Mouse (Mus musculus) erythroblast, embryonic 14.5 days (primary cell): ENCODE results near the gene Tubd1. TPM values are rescaled to one million over a fixed set of nuclear protein-coding genes. Genes with fewer than 3 reads are reported as not detected.
A peak's percentile ranks its signal among the peaks of the same experiment; 100 is the strongest.
"Not testable (repeated sequence)": the region's sequence is repeated elsewhere in the genome, so short reads cannot be mapped to it uniquely, and the experiment has no call there.

Experiments used
- H3K27me3 ChIP-seq: 2 replicates; pipeline ENCODE4 v1.6.1; 2012; ENCODE audit warnings: inconsistent platforms; ENCODE audit not compliant: control insufficient read depth
- H3K36me3 ChIP-seq: 2 replicates; pipeline ENCODE4 v1.6.1; 2012; ENCODE audit warnings: mild to moderate bottlenecking, inconsistent platforms; ENCODE audit not compliant: control insufficient read depth
- H3K4me1 ChIP-seq: 2 replicates; pipeline ENCODE4 v1.6.1; 2012; ENCODE audit warnings: inconsistent platforms; ENCODE audit not compliant: control insufficient read depth
- H3K4me3 ChIP-seq: replicated peaks from 2 replicates; pipeline ENCODE3; 2012; ENCODE audit warnings: moderate library complexity, mild to moderate bottlenecking, inconsistent platforms
- H3K9me3 ChIP-seq: 2 replicates; pipeline ENCODE4 v1.6.1; 2012; ENCODE audit warnings: low read length, inconsistent platforms, mixed read lengths; ENCODE audit not compliant: control insufficient read depth
- GATA1 ChIP-seq: IDR thresholded peaks from 2 replicates; pipeline ENCODE4 v1.6.1; 2012; ENCODE audit warnings: low read length, inconsistent platforms, mixed read lengths
- TAL1 ChIP-seq: IDR thresholded peaks from 3 replicates; pipeline ENCODE4 v1.6.1; 2012; ENCODE audit warnings: low read length, inconsistent platforms, mixed read lengths
- polyA plus RNA-seq: library from polyadenylated mRNA; stranded (reverse); fragments of >175 nt; gene quantifications from 2 replicates; pipeline ENCODE4 v1.2.3, GENCODE M21; 2012

Gene Tubd1
- polyA plus RNA-seq, 1 experiment: 0.02 TPM

DNA sequence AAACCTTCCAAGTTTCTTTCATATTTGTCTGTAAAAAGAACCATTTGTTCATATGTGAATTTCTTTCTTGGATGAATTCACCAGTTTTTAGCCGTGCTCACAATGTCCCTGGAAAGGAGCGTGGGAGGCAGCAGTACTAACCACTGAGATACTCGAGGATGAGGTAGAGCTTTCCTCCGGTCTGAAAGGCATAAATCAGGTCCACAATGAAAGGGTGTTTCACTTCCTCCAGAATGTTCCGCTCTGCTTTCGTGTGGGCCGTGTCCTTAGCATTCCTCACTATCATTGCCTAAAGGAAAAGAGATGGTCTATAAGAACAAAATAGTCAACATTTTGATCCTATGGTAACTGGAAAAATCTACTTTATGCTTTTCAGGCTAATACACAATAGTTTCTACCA, 25.0 kb upstream of the Tubd1 start:
- Histone ChIP-seq H3K27me3 (no peaks in the 10 kb centered on the region), H3K4me3 (no peak overlapping the region), H3K4me1 (no peaks in the 10 kb centered on the region), H3K9me3 (0 out of 2 replicates have a peak, but pooled peaks cover 3% of the 10 kb centered on the region), H3K36me3 (peaks cover 92% of the 10 kb centered on the region)
- TF ChIP-seq GATA1 (no peak), TAL1 (no peak)

DNA sequence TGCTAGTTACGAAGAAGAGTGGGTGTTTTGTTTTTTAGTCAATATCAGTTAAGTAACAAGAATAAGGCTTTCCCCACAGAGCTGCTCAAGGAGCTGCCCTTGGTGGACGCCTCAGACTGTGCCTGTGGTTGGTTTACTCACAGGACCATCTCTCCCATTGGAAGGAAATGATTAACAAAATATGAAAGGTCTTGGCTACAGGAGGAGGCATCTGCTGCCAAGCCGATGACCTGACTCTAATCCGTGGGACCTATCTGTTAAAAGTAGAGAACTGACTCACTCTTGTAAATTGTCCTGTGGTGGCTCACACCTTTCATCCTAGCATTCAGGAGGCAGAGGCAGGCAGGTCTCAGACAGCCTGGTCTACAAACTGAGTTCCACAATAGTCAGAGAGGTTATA, 17.3 kb upstream of the Tubd1 start:
- no peak for TF ChIP-seq TAL1
- TF ChIP-seq GATA1: no peak
- no peaks in the 10 kb centered on the region for H3K4me1 ChIP-seq
- no peaks in the 10 kb centered on the region for H3K27me3 ChIP-seq
- H3K4me3 ChIP-seq: no peak overlapping the region
- H3K9me3 ChIP-seq: no peaks in the 10 kb centered on the region
- H3K36me3 ChIP-seq: peaks cover 91% of the 10 kb centered on the region

DNA sequence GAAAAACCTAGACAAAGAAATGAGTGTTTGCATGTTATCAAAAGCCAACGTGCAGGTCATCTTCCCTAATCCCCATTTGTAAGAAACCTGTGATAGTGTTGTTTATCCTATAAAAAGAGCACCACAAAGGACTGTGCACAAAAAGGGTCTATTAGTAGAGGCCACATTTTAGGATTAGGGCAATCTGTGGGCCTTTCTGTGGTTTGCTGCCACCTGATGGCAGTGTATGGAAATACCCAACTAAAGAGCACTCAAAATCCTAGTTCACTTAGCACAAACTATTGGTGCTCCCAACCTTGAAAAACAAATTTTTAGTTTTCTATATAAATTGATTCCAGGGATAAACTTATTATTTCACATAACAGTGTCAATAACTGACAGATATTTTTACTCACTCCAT, 12.0 kb upstream of the Tubd1 start:
- H3K9me3 ChIP-seq: no peaks in the 10 kb centered on the region
- no peaks in the 10 kb centered on the region for H3K27me3 ChIP-seq
- H3K4me1 ChIP-seq: peaks cover 2% of the 10 kb centered on the region; the same call in 1 of the 2 replicates
- H3K4me3 ChIP-seq: no peak overlapping the region
- H3K36me3 ChIP-seq: peaks cover 67% of the 10 kb centered on the region
- no peak for TF ChIP-seq GATA1
- no peak for TF ChIP-seq TAL1

DNA sequence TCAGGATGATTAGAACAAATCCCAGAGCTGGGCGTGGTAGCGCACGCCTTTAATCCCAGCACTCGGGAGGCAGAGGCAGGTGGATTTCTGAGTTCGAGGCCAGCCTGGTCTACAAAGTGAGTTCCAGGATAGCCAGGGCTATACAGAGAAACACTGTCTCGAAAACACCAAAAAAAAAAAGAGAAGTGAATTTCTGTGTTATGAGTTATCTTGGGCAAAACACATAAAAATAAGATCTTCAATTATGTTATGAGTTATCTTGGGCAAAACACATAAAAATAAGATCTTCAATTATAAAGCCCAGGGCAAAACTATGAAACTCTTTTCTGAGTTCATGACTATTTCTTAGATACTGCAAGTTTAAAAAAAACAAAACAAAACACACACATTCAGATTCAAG, 11.5 kb upstream of the Tubd1 start:
- H3K36me3 ChIP-seq: peaks cover 63% of the 10 kb centered on the region
- H3K4me1 ChIP-seq: not testable (repeated sequence)

DNA sequence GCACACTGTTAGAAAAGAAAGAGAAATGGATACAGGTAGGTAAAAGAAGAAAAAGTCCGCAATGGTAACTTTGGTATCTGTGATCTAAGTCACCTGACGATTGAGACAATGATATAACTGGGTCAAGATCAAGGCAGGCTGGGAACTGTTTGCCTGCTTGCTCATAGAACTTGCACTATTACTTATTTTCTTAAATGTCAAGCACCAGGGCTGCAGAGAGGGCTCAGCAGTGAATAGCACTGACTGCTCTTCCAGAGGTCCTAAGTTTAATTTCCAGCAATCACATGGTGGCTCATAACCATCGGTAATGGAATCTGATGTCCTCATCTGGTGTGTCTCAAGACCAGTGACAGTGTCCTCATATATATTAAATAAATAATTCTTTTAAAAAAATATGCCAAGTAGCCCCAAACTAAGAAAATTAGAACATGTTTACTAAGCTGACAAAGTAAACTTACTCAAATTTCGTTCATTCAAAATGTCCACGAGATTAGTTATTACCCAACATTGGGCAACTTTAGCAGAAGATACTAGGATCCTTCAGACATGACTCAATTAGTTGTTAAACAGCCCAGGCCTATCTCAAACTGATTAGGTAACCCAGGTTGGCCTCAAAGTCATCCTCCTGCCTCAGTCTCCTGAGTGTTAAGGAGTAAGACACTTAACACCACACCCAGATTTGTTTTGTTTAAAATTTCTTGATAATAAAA, 10.4 kb upstream of the Tubd1 start:
- Histone ChIP-seq H3K36me3 (peaks cover 57% of the 10 kb centered on the region), H3K9me3 (no peaks in the 10 kb centered on the region), H3K4me3 (no peak overlapping the region), H3K27me3 (no peaks in the 10 kb centered on the region), H3K4me1 (peaks cover 4% of the 10 kb centered on the region)
- no peak for TF ChIP-seq TAL1
- no peak for TF ChIP-seq GATA1

More for the DNA sequence above, 11.5 kb upstream of the Tubd1 start:
- not testable (repeated sequence) for H3K27me3 ChIP-seq, H3K9me3 ChIP-seq, H3K4me3 ChIP-seq

DNA sequence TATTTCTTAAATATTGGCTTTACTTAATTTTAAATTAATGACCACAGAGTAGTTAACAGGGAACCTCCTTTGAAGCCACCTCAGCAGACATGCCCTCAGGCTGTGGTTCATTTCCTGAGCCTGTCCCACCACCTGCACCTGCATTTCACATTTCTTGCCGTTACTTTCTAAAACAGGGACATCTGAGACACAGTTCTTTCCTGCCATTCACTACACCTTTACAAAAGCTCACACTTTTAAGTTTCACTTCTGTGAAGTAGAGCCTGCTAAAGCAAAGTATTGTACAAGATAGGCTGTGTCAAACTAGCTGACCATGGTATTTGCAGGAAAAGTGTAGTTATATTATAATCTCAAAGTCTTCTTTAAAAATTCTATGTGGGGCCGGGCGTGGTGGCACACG, 6.0 kb upstream of the Tubd1 start:
- no peaks in the 10 kb centered on the region for H3K9me3 ChIP-seq
- no peak overlapping the region for H3K4me3 ChIP-seq
- peaks cover 33% of the 10 kb centered on the region for H3K36me3 ChIP-seq
- TF ChIP-seq TAL1 (no peak), GATA1 (no peak)
- no peaks in the 10 kb centered on the region for H3K27me3 ChIP-seq
- H3K4me1 ChIP-seq: peaks cover 28% of the 10 kb centered on the region

DNA sequence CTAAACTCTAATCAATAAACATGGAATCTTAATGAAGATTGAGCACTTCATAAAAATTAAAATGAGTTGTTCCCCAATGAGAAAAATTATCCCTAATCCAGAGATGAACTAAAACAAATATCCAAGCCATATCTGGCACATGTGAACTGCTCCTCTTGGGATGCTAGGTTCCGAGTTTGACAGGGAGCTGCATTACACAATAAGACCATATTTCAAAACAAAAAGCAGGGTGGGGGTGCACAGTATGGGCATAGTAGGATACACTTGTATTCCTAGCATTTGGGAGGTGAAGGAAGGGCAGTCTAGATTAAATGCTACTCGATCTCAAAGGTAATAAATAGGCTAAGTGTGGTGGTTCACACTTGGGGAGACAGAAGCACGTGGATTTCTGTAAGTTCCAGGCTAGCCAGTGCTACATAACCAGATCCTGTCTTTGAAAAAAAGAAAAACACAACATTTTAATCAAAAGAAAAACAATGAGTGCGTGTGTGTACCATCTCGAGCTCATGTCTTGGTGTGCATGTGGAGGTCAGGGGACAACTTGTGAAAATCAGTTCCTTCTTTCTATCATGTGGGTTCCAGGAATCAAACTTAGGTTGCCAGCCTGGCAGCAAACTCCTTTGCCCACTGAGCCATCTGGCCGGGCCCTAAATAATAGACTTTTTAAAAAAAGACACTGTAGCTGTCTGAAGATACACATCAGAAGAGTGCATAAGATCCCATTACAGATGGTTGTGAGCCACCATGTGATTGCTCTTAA, 4.9 kb upstream of the Tubd1 start:
- no peak overlapping the region for H3K4me3 ChIP-seq
- no peak for TF ChIP-seq TAL1
- no peak for TF ChIP-seq GATA1
- H3K36me3 ChIP-seq: peaks cover 23% of the 10 kb centered on the region
- no peaks in the 10 kb centered on the region for H3K9me3 ChIP-seq
- H3K4me1 ChIP-seq: peaks cover 30% of the 10 kb centered on the region
- no peaks in the 10 kb centered on the region for H3K27me3 ChIP-seq

DNA sequence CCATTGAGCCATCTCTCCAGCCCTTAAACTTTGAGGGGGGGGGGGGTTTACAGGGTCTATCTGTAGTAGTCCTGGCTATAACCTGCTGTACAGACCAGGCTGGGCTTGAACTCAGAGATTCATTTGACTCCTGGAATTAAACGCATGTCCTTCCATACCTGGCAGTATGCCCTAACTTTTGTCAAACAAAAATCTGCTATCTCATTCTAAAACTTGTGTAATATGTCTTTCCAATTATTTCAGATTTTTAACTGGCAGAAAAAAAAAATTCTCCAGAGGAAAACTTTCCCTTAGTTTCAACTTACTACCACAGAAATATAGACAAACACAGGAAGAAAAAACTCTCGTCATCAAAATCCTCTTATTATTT, 4.3 kb upstream of the Tubd1 start:
- H3K9me3 ChIP-seq: no peaks in the 10 kb centered on the region
- TF ChIP-seq TAL1 (no peak), GATA1 (no peak)
- H3K36me3 ChIP-seq: peaks cover 22% of the 10 kb centered on the region
- peaks cover 30% of the 10 kb centered on the region for H3K4me1 ChIP-seq
- no peak overlapping the region for H3K4me3 ChIP-seq
- H3K27me3 ChIP-seq: no peaks in the 10 kb centered on the region

DNA sequence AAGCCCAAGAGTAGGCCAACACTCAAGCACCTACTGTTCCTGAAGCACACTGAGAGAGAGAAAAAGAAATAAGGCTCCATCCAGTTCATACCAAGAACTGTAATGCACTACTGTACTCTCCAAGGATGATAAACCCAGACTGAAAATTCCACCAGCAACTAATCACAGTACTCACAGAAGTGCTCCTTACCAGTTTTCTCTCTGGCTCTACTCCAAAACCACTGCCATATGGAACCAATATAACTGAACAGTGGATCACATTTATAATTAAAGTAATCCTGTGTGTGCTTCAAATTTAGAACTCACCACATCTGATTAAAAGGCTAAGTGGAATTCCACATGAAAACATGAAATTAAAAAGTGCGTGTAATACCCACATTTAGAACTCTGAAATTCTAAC, 1.9 kb upstream of the Tubd1 start:
- no peaks in the 10 kb centered on the region for H3K27me3 ChIP-seq
- peaks cover 22% of the 10 kb centered on the region for H3K36me3 ChIP-seq
- TF ChIP-seq TAL1 (no peak), GATA1 (no peak)
- H3K9me3 ChIP-seq: no peaks in the 10 kb centered on the region
- peaks cover 42% of the 10 kb centered on the region for H3K4me1 ChIP-seq
- peak overlapping the region; percentile 86 for H3K4me3 ChIP-seq
